Mouse (Mus musculus) liver, embryonic 12.5 days (tissue): Measurements from ENCODE around the gene Bcl9l. TPM values are rescaled to one million over a fixed set of nuclear protein-coding genes. Genes with fewer than 3 reads are reported as not detected.
"Not testable (repeated sequence)": the region's sequence is repeated elsewhere in the genome, so short reads cannot be mapped to it uniquely, and the experiment has no call there.

Experiments used
- ATAC-seq: fragments of 200-750 bp; cut with Nextera tagmentation; 2 replicates; pipeline ENCODE4 v1.8.0; 2017; ENCODE audit warnings: moderate number of reproducible peaks, mild to moderate bottlenecking, moderate library complexity
- H3K27ac ChIP-seq: fragments of 300-500 bp; sonication (generic); 2 replicates; pipeline ENCODE4 v1.5.1; 2016; ENCODE audit warnings: mild to moderate bottlenecking
- H3K27me3 ChIP-seq: fragments of 300-500 bp; sonication (generic); replicated peaks from 2 replicates; pipeline ENCODE4 v1.6.1; 2016; ENCODE audit warnings: mild to moderate bottlenecking, moderate library complexity
- H3K36me3 ChIP-seq: fragments of 300-500 bp; sonication (generic); 2 replicates; pipeline ENCODE4 v1.6.1; 2016; ENCODE audit warnings: mild to moderate bottlenecking, moderate library complexity
- H3K4me1 ChIP-seq: fragments of 300-500 bp; sonication (generic); 2 replicates; pipeline ENCODE4 v1.6.1; 2016
- H3K4me2 ChIP-seq: fragments of 300-500 bp; sonication (generic); 2 replicates; pipeline ENCODE4 v1.6.1; 2016; ENCODE audit warnings: mild to moderate bottlenecking, moderate library complexity
- H3K4me3 ChIP-seq: fragments of 300-500 bp; sonication (generic); 2 replicates; pipeline ENCODE4 v1.5.1; 2016; ENCODE audit warnings: mild to moderate bottlenecking, moderate library complexity
- H3K9ac ChIP-seq: fragments of 300-500 bp; sonication (generic); 2 replicates; pipeline ENCODE4 v1.6.1; 2016; ENCODE audit warnings: mild to moderate bottlenecking, moderate library complexity
- H3K9me3 ChIP-seq: fragments of 300-500 bp; sonication (generic); replicated peaks from 2 replicates; pipeline ENCODE4 v1.6.1; 2016; ENCODE audit warnings: mild to moderate bottlenecking, moderate library complexity
- WGBS: fragments of 180-500 bp; shearing (Covaris S2); methylation state at CpG from one replicate; pipeline ENCODE4 v1.1.7; 2016; ENCODE audit not compliant: insufficient replicate concordance; 5-methylcytosine and 5-hydroxymethylcytosine counted together
- polyA plus RNA-seq: library from polyadenylated mRNA; unstranded; fragments of >200 nt; fragmentation: Nextera tagmentation; extraction: Ambion mirVana; gene quantifications from 2 replicates; pipeline ENCODE4 v1.2.1, GENCODE M21; 2016

Bcl9l gene
- polyA plus RNA-seq = 2.5 and 2.7 TPM in 2 replicates

DNA sequence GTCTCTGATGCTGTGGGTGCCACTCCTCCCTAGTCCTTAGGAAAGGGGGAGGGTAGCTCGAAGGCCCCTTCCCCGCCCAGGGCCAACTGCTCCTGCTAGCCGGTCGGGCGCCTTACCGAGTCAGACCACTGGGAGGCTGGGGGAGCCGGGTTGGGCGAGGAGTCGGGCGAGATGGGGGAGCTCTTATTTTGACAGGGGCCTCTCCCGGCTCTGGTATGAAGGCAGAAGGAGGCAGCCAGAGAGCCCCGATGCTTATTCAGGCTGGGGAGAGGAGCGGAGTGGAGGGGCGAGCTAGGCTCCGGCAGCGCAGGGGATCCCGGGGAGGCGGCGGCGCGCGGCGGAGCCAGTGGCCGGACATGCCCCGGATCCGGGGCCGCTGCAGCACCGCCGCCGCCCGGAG lies at the start of gene Bcl9l:
Gene Bcl9l (plus strand): TSS at position 274 of the 400 bp plus-strand sequence.
- Histone ChIP-seq H3K9me3 (no peaks in the 10 kb centered on the region), H3K4me1 (peaks cover 80% of the 10 kb centered on the region), H3K9ac (peak within 1 kb of the TSS; percentile 79), H3K36me3 (no peaks in the 10 kb centered on the region), H3K4me3 (peak within 1 kb of the TSS; percentile 72), H3K27ac (peak within 1 kb of the TSS; percentile 72), H3K4me2 (peak within 1 kb of the TSS; percentile 88), H3K27me3 (peaks cover 78% of the 10 kb centered on the region)
- ATAC-seq = peak; percentile 38
- WGBS = under 1% methylated on average over 31 of the region's 31 CpGs

DNA sequence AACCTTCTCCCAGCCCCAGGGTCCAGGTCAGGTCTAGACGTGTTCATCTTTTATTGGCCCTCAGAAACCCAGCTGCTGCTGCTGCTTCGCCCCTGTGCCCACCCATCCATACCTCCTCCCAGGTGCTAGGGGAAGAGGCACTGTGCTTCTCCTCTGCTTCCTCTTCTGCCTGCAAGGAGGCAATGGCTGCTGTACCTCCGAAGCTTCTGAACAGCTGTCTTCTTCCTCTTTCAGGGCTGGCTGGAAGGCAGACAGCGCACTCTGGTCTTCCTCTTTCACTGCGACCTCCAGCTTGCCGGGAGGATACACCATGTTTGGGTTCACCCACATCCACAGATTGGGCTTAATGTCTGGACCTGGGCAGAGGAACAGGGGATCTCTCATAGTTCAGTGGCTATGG lies 46.9 kb upstream of the Bcl9l start:
- H3K4me3 ChIP-seq = no peak overlapping the region
- H3K9ac ChIP-seq = no peak overlapping the region
- H3K9me3 ChIP-seq = no peaks in the 10 kb centered on the region
- no peak overlapping the region for H3K27ac ChIP-seq
- no peaks in the 10 kb centered on the region for H3K36me3 ChIP-seq
- no peak for ATAC-seq
- H3K4me1 ChIP-seq = no peaks in the 10 kb centered on the region
- peaks cover 23% of the 10 kb centered on the region for H3K27me3 ChIP-seq
- H3K4me2 ChIP-seq = no peak overlapping the region
- 25% methylated on average over 6 of the region's 6 CpGs for WGBS

GRCm38 (mm10) chr9:44440961-44441360 lies 41.7 kb upstream of the Bcl9l start, which contains the start of gene Foxr1:
Gene Foxr1 (minus strand): TSS chr9:44441136.
- ATAC-seq = no peak
- Histone ChIP-seq H3K4me2 (no peak within 1 kb of the TSS), H3K36me3 (no peaks in the 10 kb centered on the region), H3K4me3 (no peak within 1 kb of the TSS), H3K27ac (no peak within 1 kb of the TSS), H3K9me3 (no peaks in the 10 kb centered on the region), H3K27me3 (peaks cover 22% of the 10 kb centered on the region), H3K9ac (no peak within 1 kb of the TSS), H3K4me1 (no peaks in the 10 kb centered on the region)
- WGBS = 54% methylated on average over 19 of the region's 19 CpGs

- WGBS = 64% methylated on average over 7 of the region's 7 CpGs
- H3K36me3 ChIP-seq, H3K9ac ChIP-seq: not testable (repeated sequence)
Observed at GRCm38 (mm10) chr9:44444402-44445025, 38.1 kb upstream of the Bcl9l start.

DNA sequence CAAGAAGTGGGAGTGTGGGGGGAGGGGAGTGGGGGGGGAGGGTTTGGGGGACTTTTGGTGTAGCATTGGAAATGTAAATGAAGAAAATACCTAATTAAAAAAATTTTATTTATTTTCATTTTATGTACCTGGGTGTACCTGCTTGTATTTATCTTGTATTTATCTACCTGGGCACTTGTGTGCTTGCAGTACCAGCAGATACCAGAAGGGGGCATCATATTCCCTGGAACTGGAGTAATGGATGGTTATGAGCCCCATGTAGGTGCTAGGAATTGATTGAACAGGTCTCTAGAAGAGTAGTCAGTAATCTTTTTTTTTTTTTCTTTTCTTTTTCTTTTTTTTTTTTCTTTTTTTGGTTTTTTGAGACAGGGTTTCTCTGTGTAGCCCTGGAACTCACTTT lies 32.2 kb upstream of the Bcl9l start:
- H3K9me3 ChIP-seq = no peaks in the 10 kb centered on the region
- H3K36me3 ChIP-seq = no peaks in the 10 kb centered on the region
- peaks cover 30% of the 10 kb centered on the region for H3K27me3 ChIP-seq
- no peak overlapping the region for H3K27ac ChIP-seq
- no peak overlapping the region for H3K4me2 ChIP-seq
- H3K4me1 ChIP-seq = no peaks in the 10 kb centered on the region
- no peak for ATAC-seq
- no peak overlapping the region for H3K4me3 ChIP-seq
- no peak overlapping the region for H3K9ac ChIP-seq

More at GRCm38 (mm10) chr9:44444402-44445025, 38.1 kb upstream of the Bcl9l start:
- not testable (repeated sequence) for H3K9me3 ChIP-seq, H3K4me3 ChIP-seq, H3K27ac ChIP-seq, H3K4me2 ChIP-seq, H3K4me1 ChIP-seq, ATAC-seq
- H3K27me3 ChIP-seq = peaks cover 18% of the 10 kb centered on the region

GRCm38 (mm10) chr9:44454132-44454890 lies 28.3 kb upstream of the Bcl9l start:
- peaks cover 58% of the 10 kb centered on the region for H3K27me3 ChIP-seq
- 9% methylated on average over 14 of the region's 14 CpGs for whole genome bisulfite sequencing
- no peak overlapping the region; the same call in 1 of the 2 replicates for H3K9ac ChIP-seq
- no peaks in the 10 kb centered on the region for H3K4me1 ChIP-seq
- no peak overlapping the region for H3K4me2 ChIP-seq
- H3K4me3 ChIP-seq = no peak overlapping the region
- no peaks in the 10 kb centered on the region for H3K36me3 ChIP-seq
- 0 out of 2 replicates have a peak, but pooled peaks have one; percentile 60 for ATAC-seq
- H3K9me3 ChIP-seq = no peaks in the 10 kb centered on the region
- no peak overlapping the region for H3K27ac ChIP-seq

GRCm38 (mm10) chr9:44454891-44455220 lies 27.8 kb upstream of the Bcl9l start, which contains the start of gene Upk2:
Gene Upk2 (minus strand): TSS chr9:44454976.
- no peaks in the 10 kb centered on the region for H3K36me3 ChIP-seq
- no peak for ATAC-seq
- H3K4me3 ChIP-seq = no peak within 1 kb of the TSS
- H3K9me3 ChIP-seq = no peaks in the 10 kb centered on the region
- H3K4me1 ChIP-seq = no peaks in the 10 kb centered on the region
- no peak within 1 kb of the TSS; the same call in 1 of the 2 replicates for H3K9ac ChIP-seq
- H3K27ac ChIP-seq = no peak within 1 kb of the TSS
- H3K27me3 ChIP-seq = peaks cover 58% of the 10 kb centered on the region
- WGBS = 29% methylated on average over 4 of the region's 4 CpGs
- H3K4me2 ChIP-seq = no peak within 1 kb of the TSS

GRCm38 (mm10) chr9:44457035-44457742 lies 25.4 kb upstream of the Bcl9l start:
- 21% methylated on average over 11 of the region's 11 CpGs for WGBS
- H3K27me3 ChIP-seq = peaks cover 63% of the 10 kb centered on the region
- no peak for ATAC-seq

DNA sequence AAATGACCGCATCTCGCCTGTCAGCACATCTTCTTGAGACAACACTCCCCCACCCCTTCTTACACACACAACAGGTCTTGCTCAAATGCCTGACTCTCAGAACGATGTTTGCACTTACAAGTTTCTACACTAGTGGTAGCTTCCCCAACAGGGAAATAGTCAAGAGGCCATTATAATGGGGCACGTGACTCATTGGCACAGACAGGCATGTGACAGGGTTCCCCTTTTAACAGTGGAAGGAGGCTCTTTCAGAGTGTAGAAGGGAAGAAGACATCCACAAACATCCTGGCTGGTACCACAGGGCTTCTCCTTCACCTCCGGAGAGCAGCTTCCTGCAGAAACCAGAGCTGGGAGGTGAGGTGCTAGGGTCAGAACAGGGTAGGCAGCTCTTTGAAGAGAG lies 20.7 kb upstream of the Bcl9l start:
- no peaks in the 10 kb centered on the region for H3K9me3 ChIP-seq
- H3K4me3 ChIP-seq = no peak overlapping the region
- H3K4me1 ChIP-seq = no peaks in the 10 kb centered on the region
- peaks cover 27% of the 10 kb centered on the region for H3K27me3 ChIP-seq
- H3K27ac ChIP-seq = no peak overlapping the region
- H3K9ac ChIP-seq = no peak overlapping the region
- H3K4me2 ChIP-seq = no peak overlapping the region
- no peak for ATAC-seq
- WGBS = 36% methylated on average over 5 of the region's 5 CpGs
- no peaks in the 10 kb centered on the region for H3K36me3 ChIP-seq

More at GRCm38 (mm10) chr9:44457035-44457742, 25.4 kb upstream of the Bcl9l start:
- Histone ChIP-seq H3K36me3 (no peaks in the 10 kb centered on the region), H3K4me3 (no peak overlapping the region), H3K4me1 (no peaks in the 10 kb centered on the region), H3K9me3 (no peaks in the 10 kb centered on the region), H3K27ac (no peak overlapping the region), H3K9ac (no peak overlapping the region), H3K4me2 (no peak overlapping the region)

DNA sequence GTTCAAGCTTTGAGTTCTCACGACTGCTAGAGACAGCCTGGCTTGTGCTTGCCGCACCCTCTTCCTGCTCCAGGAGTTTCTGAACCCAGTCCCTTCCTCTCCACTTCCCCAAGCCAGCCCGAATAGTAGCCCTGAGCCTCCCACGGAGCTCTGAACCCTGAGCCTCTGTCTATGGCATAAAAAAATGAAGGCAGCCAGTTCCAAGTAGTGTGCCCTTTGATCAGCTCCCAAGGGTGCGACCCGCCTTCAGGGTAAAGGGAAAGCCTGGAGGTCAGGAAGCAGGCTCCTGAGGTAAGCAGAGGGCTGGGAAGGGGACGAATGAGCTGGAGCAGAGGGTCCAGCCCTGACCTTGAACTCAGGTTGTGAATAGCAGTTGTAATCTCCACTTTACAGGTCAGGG lies 14.4 kb upstream of the Bcl9l start:
- Histone ChIP-seq H3K36me3 (no peaks in the 10 kb centered on the region), H3K27ac (no peak overlapping the region), H3K9me3 (no peaks in the 10 kb centered on the region), H3K27me3 (peaks cover 42% of the 10 kb centered on the region; the same call in 1 of the 2 replicates), H3K9ac (no peak overlapping the region), H3K4me3 (no peak overlapping the region), H3K4me1 (no peaks in the 10 kb centered on the region), H3K4me2 (no peak overlapping the region)
- WGBS = 37% methylated on average over 7 of the region's 7 CpGs
- ATAC-seq = no peak

DNA sequence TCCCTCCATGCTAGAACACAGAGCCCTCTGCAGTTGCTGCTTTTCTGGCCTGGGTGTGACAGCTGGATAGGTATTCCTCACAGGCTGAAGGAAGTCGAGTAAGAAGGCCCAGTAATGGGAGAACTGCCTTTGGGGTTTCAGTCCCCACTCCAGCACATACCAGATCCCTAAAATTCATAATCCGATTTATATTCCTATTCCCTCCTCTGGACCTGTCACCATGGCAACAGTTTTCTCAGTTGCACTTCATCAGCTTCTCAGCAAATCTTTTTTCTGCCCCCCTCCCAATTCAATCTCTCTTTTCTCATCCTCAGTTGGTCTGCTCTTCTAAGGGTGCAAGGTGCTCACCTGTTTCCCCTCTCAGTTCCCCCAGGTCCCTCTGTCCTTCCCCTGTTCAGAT lies 13.8 kb upstream of the Bcl9l start:
- H3K4me2 ChIP-seq = no peak overlapping the region
- H3K27me3 ChIP-seq = peaks cover 42% of the 10 kb centered on the region; the same call in 1 of the 2 replicates
- no peak overlapping the region for H3K9ac ChIP-seq
- H3K4me1 ChIP-seq = no peaks in the 10 kb centered on the region
- no peak for ATAC-seq
- no peak overlapping the region for H3K4me3 ChIP-seq
- H3K27ac ChIP-seq = no peak overlapping the region
- H3K9me3 ChIP-seq = no peaks in the 10 kb centered on the region
- no peaks in the 10 kb centered on the region for H3K36me3 ChIP-seq
- WGBS = 52% methylated on average over 2 of the region's 2 CpGs

DNA sequence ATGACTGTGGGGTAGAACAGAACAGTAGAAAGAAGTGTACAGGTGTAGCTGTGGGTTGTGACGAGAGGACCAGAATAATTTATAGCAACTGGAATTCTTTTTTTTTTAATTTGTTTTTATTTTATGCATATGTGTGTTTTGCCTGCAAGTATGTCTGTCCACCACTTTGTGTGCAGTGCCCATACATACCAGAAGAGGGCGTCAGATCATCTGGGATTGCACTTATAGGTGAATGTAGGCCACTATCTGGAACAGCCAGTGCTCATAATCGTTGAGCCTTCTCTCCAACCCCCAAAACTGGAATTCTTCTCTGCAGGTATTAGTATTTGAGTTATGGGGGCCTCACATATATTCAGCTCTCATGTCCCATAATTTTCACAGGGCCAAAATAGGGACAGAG lies 9.4 kb upstream of the Bcl9l start:
- Histone ChIP-seq H3K4me3 (no peak overlapping the region), H3K4me1 (peaks cover 11% of the 10 kb centered on the region), H3K9me3 (no peaks in the 10 kb centered on the region), H3K36me3 (no peaks in the 10 kb centered on the region), H3K4me2 (no peak overlapping the region), H3K27ac (no peak overlapping the region), H3K27me3 (peaks cover 30% of the 10 kb centered on the region; the same call in 1 of the 2 replicates), H3K9ac (no peak overlapping the region)
- 28% methylated on average over 3 of the region's 3 CpGs for WGBS
- no peak for ATAC-seq
